Mouse (Mus musculus) hindbrain, embryonic 15.5 days (tissue): Measurements from ENCODE around the gene Eno2. TPM values are rescaled to one million over a fixed set of nuclear protein-coding genes. Genes with fewer than 3 reads are reported as not detected.

Experiments
- ATAC-seq: fragments of 200-750 bp; cut with Nextera tagmentation; 2 replicates; pipeline ENCODE4 v1.8.0; 2017; ENCODE audit warnings: low read depth, moderate number of reproducible peaks, moderate TSS enrichment; ENCODE audit not compliant: low FRiP score
- H3K27ac ChIP-seq: fragments of 300-500 bp; sonication (generic); replicated peaks from 2 replicates; pipeline ENCODE4 v1.5.1; 2015; ENCODE audit warnings: mild to moderate bottlenecking, inconsistent platforms
- H3K27me3 ChIP-seq: fragments of 300-500 bp; sonication (generic); 2 replicates; pipeline ENCODE4 v1.6.1; 2015; ENCODE audit warnings: control low read depth, inconsistent platforms
- H3K36me3 ChIP-seq: fragments of 300-500 bp; sonication (generic); 2 replicates; pipeline ENCODE4 v1.6.1; 2015; ENCODE audit warnings: control low read depth, inconsistent platforms
- H3K4me1 ChIP-seq: fragments of 300-500 bp; sonication (generic); replicated peaks from 2 replicates; pipeline ENCODE4 v1.6.1; 2015; ENCODE audit warnings: control low read depth, inconsistent platforms
- H3K4me2 ChIP-seq: fragments of 300-500 bp; sonication (generic); 2 replicates; pipeline ENCODE4 v1.6.1; 2015; ENCODE audit warnings: moderate library complexity, mild to moderate bottlenecking, inconsistent platforms
- H3K4me3 ChIP-seq: fragments of 300-500 bp; sonication (generic); 2 replicates; pipeline ENCODE4 v1.5.1; 2015; ENCODE audit warnings: mild to moderate bottlenecking, inconsistent platforms
- H3K9ac ChIP-seq: fragments of 300-500 bp; sonication (generic); 2 replicates; pipeline ENCODE4 v1.6.1; 2015; ENCODE audit warnings: inconsistent platforms
- H3K9me3 ChIP-seq: fragments of 300-500 bp; sonication (generic); 2 replicates; pipeline ENCODE4 v1.6.1; 2016; ENCODE audit warnings: control low read depth, inconsistent platforms
- WGBS: fragments of 180-500 bp; shearing (Covaris S2); methylation state at CpG from one replicate; pipeline ENCODE4 v1.1.7; 2015; 5-methylcytosine and 5-hydroxymethylcytosine counted together
- polyA plus RNA-seq: library from polyadenylated mRNA; unstranded; fragments of >200 nt; fragmentation: Nextera tagmentation; extraction: Ambion mirVana; gene quantifications from 2 replicates; pipeline ENCODE4 v1.2.1, GENCODE M21; 2015

Gene Eno2
- polyA plus RNA-seq = 141 and 144 TPM in 2 replicates

GRCm38 (mm10) chr6:124769101-124769765 is at the start of gene Eno2:
Gene Eno2, minus strand, starts transcription at chr6:124769673.
- Histone ChIP-seq H3K4me2 (peak within 1 kb of the TSS; percentile 80), H3K36me3 (no peaks in the 10 kb centered on the region), H3K4me3 (peak within 1 kb of the TSS; percentile 62), H3K9ac (peak within 1 kb of the TSS; percentile 78), H3K9me3 (no peaks in the 10 kb centered on the region), H3K4me1 (peaks cover 34% of the 10 kb centered on the region), H3K27ac (peak within 1 kb of the TSS; percentile 81), H3K27me3 (no peaks in the 10 kb centered on the region)
- ATAC-seq = peak; percentile 84
- WGBS = under 1% methylated on average over 51 of the region's 54 CpGs

- no peak overlapping the region for H3K4me2 ChIP-seq
- peaks cover 13% of the 10 kb centered on the region for H3K4me1 ChIP-seq
- 89% methylated on average over 8 of the region's 8 CpGs for WGBS
- no peaks in the 10 kb centered on the region for H3K9me3 ChIP-seq
- no peak overlapping the region for H3K27ac ChIP-seq
- H3K36me3 ChIP-seq = peaks cover 67% of the 10 kb centered on the region
- no peak overlapping the region for H3K9ac ChIP-seq
- ATAC-seq = no peak
- H3K4me3 ChIP-seq = no peak overlapping the region
- no peaks in the 10 kb centered on the region for H3K27me3 ChIP-seq
Observed at GRCm38 (mm10) chr6:124817971-124818370, 48.5 kb upstream of the Eno2 start.

DNA sequence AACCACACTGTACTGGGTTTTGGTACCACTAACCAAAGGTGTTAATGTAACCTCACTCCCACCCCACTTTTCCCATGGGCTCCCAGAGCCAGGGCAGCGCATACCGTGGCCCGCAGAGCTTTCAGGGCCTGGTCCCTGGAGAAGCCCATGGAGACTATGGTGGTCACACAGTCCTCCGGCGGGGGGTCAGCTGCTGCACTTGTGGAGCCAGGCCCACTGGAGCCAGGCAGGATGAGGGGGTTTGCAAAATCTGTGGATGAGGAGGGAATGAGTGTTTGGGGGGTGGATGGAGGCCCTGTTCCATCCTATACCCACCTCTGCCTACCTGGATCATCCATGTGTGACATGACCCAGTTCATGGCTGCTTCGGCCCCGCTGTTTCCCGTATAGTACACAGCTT is 48.1 kb upstream of the Eno2 start:
- H3K27me3 ChIP-seq = no peaks in the 10 kb centered on the region
- H3K4me1 ChIP-seq = peaks cover 17% of the 10 kb centered on the region
- no peak overlapping the region for H3K4me2 ChIP-seq
- ATAC-seq = no peak
- no peak overlapping the region for H3K4me3 ChIP-seq
- H3K27ac ChIP-seq = no peak overlapping the region
- no peaks in the 10 kb centered on the region for H3K9me3 ChIP-seq
- 99% methylated on average over 8 of the region's 8 CpGs for WGBS
- H3K36me3 ChIP-seq = peaks cover 63% of the 10 kb centered on the region
- H3K9ac ChIP-seq = no peak overlapping the region

- Histone ChIP-seq H3K27me3 (no peaks in the 10 kb centered on the region), H3K36me3 (peaks cover 59% of the 10 kb centered on the region), H3K27ac (no peak overlapping the region), H3K9ac (no peak overlapping the region), H3K4me3 (no peak overlapping the region), H3K4me2 (no peak overlapping the region), H3K4me1 (peaks cover 22% of the 10 kb centered on the region), H3K9me3 (no peaks in the 10 kb centered on the region)
- 97% methylated on average over 11 of the region's 11 CpGs for WGBS
- ATAC-seq = no peak
Observed at GRCm38 (mm10) chr6:124817125-124817524, 47.7 kb upstream of the Eno2 start.

- Histone ChIP-seq H3K4me1 (peaks cover 27% of the 10 kb centered on the region), H3K9me3 (no peaks in the 10 kb centered on the region), H3K9ac (no peak overlapping the region), H3K4me2 (no peak overlapping the region), H3K4me3 (no peak overlapping the region), H3K27me3 (no peaks in the 10 kb centered on the region), H3K27ac (no peak overlapping the region), H3K36me3 (peaks cover 58% of the 10 kb centered on the region)
- no peak for ATAC-seq
- 86% methylated on average over 4 of the region's 4 CpGs for WGBS
Observed at GRCm38 (mm10) chr6:124816611-124817010, 47.1 kb upstream of the Eno2 start.

GRCm38 (mm10) chr6:124814858-124815774 is 45.6 kb upstream of the Eno2 start:
- WGBS = 66% methylated on average over 9 of the region's 9 CpGs
- Histone ChIP-seq H3K27ac (no peak overlapping the region), H3K9me3 (no peaks in the 10 kb centered on the region), H3K4me3 (no peak overlapping the region), H3K4me1 (peaks cover 30% of the 10 kb centered on the region), H3K4me2 (peak overlapping the region; percentile 72), H3K9ac (no peak overlapping the region), H3K36me3 (peaks cover 47% of the 10 kb centered on the region), H3K27me3 (no peaks in the 10 kb centered on the region)
- ATAC-seq = no peak

- Histone ChIP-seq H3K27ac (peak overlapping the region; percentile 90), H3K4me3 (peak overlapping the region; percentile 70), H3K9me3 (no peaks in the 10 kb centered on the region), H3K36me3 (peaks cover 40% of the 10 kb centered on the region), H3K4me1 (peaks cover 37% of the 10 kb centered on the region), H3K4me2 (peak overlapping the region; percentile 72), H3K9ac (no peak overlapping the region), H3K27me3 (no peaks in the 10 kb centered on the region)
- 37% methylated on average over 8 of the region's 8 CpGs for WGBS
- peak; percentile 42 for ATAC-seq
Observed at GRCm38 (mm10) chr6:124814448-124814847, 45.0 kb upstream of the Eno2 start.

DNA sequence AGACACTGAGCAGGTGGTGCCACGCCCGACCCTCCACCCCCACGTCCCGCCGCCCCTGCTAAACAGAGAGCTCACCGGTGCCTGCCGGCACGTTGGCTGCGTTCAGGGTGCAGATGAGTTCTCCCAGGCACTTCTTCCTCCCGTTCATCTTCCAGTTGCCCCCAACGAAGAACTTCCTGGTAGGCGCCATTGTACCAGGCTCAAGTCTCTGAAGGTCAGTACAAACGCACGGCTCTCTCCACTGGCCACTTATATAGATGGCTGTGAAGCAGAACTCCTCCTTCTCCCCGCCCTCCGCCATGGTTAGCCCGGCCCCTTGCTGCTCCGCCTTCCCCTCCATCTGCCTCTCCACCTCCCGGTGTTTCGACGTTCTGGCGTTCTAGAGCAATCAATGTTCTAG is 44.5 kb upstream of the Eno2 start, which contains the start of gene Tpi1:
TSS of gene Tpi1 (minus strand) at position 364 of the 400 bp plus-strand sequence.
- Histone ChIP-seq H3K4me3 (peak within 1 kb of the TSS; percentile 70), H3K9me3 (no peaks in the 10 kb centered on the region), H3K36me3 (peaks cover 36% of the 10 kb centered on the region)

GRCm38 (mm10) chr6:124813496-124813895 is 44.0 kb upstream of the Eno2 start:
- H3K4me1 ChIP-seq = peaks cover 46% of the 10 kb centered on the region
- peak; percentile 76 for ATAC-seq
- peak overlapping the region; percentile 81 for H3K9ac ChIP-seq
- peak overlapping the region; percentile 90 for H3K27ac ChIP-seq
- peak overlapping the region; percentile 72 for H3K4me2 ChIP-seq
- no peaks in the 10 kb centered on the region for H3K9me3 ChIP-seq
- WGBS = 0% methylated on average over 18 of the region's 18 CpGs
- no peaks in the 10 kb centered on the region for H3K27me3 ChIP-seq
- H3K4me3 ChIP-seq = peak overlapping the region; percentile 70
- peaks cover 32% of the 10 kb centered on the region for H3K36me3 ChIP-seq

More for the DNA sequence above, 44.5 kb upstream of the Eno2 start, which contains the start of gene Tpi1:
- Histone ChIP-seq H3K27me3 (no peaks in the 10 kb centered on the region), H3K9ac (peak within 1 kb of the TSS; percentile 81), H3K4me2 (peak within 1 kb of the TSS; percentile 72), H3K27ac (peak within 1 kb of the TSS; percentile 90), H3K4me1 (peaks cover 42% of the 10 kb centered on the region)
- ATAC-seq = peak; percentile 88
- under 1% methylated on average over 22 of the region's 22 CpGs for WGBS

GRCm38 (mm10) chr6:124812848-124813247 is 43.4 kb upstream of the Eno2 start:
- no peak for ATAC-seq
- Histone ChIP-seq H3K4me3 (peak overlapping the region; percentile 70), H3K36me3 (peaks cover 25% of the 10 kb centered on the region), H3K9ac (peak overlapping the region; percentile 81), H3K27me3 (no peaks in the 10 kb centered on the region), H3K4me2 (peak overlapping the region; percentile 72), H3K27ac (peak overlapping the region; percentile 90), H3K9me3 (no peaks in the 10 kb centered on the region), H3K4me1 (peaks cover 53% of the 10 kb centered on the region)
- WGBS = 22% methylated on average over 9 of the region's 9 CpGs

- Histone ChIP-seq H3K4me2 (peak overlapping the region; percentile 72), H3K9ac (no peak overlapping the region; the same call in 1 of the 2 replicates), H3K27me3 (no peaks in the 10 kb centered on the region), H3K4me1 (peaks cover 53% of the 10 kb centered on the region), H3K4me3 (peak overlapping the region; percentile 70; the same call in 1 of the 2 replicates), H3K36me3 (peaks cover 16% of the 10 kb centered on the region), H3K27ac (no peak overlapping the region), H3K9me3 (no peaks in the 10 kb centered on the region)
- no peak for ATAC-seq
- WGBS = 83% methylated on average over 24 of the region's 24 CpGs
Observed at GRCm38 (mm10) chr6:124811701-124812560, 42.5 kb upstream of the Eno2 start.
